Mouse (Mus musculus) R1 (cell line): ENCODE results near the gene Olfr891.

Experiments
- DNase-seq: peaks from one replicate; pipeline ENCODE4 v3.0.0-alpha.2; 2018; ENCODE audit warnings: low read depth, low spot score

Gene Olfr891

GRCm38 (mm10) chr9:38180721-38181120, at the start of gene Olfr891:
TSS of gene Olfr891 (minus strand) at chr9:38180821.
- no peak for DNase-seq

GRCm38 (mm10) chr9:38217755-38218154, 37.1 kb upstream of the Olfr891 start, which contains the start of gene Olfr894:
TSS of gene Olfr894 (plus strand) at chr9:38218055.
- no peak for DNase-seq

DNA sequence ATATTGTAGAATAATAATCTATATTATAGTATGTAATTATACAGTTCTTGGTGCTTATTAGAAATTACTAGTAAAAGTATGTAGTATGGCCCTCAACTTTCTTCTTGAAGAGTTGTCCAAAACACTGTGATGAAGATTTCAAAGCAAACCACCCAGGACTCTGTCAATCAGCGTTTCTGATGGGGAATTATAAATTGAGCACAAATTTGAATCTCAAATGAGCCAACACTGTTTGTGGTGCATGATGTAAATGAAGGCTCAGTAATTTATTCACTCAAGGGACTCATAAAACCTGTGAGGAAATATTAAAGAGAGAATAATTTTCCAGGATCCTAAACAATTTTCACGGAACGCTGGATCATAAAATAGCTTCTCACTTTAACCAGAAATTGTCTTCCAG, 27.4 kb upstream of the Olfr891 start, which contains the start of gene Olfr893:
TSS of gene Olfr893 (plus strand) at position 301 of the 400 bp plus-strand sequence.
- DNase-seq = no peak

- peak; percentile 44 for DNase-seq
Observed at GRCm38 (mm10) chr9:38168341-38168740, 12.3 kb downstream of the Olfr891 start.

DNA sequence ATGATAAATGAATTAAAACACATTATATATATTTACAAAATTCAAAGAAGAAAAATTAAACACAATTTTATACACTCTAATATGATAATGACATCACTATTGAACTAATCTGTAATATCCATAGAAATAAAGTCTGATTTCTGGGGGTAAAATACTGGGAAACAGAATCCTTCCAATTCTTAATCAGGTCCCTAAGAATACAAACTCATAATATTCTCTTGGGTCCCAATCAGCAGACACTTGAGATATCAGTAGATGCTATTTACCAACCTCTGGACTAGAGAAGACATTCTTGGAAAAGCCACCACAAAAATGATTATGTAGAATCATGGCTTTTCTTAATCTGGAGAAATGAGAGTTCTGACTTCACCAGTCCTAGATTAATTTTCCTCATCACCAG, 38.4 kb downstream of the Olfr891 start, which contains the start of gene Olfr890:
TSS of gene Olfr890 (plus strand) at position 301 of the 400 bp plus-strand sequence.
- DNase-seq = no peak
